Mouse (Mus musculus) lung, adult 2 months (tissue): Measurements from ENCODE around the gene Ush1g.

Experiments
- CTCF ChIP-seq: fragments of 200-500 bp; IDR thresholded peaks from 2 replicates; pipeline ENCODE4 v1.5.1; 2011; ENCODE audit warnings: mild to moderate bottlenecking, low read length, control low read depth; ENCODE audit not compliant: insufficient read depth
- POLR2A ChIP-seq: fragments of 200-500 bp; IDR thresholded peaks from 2 replicates; pipeline ENCODE4 v1.6.1; 2011; ENCODE audit warnings: low read depth, mild to moderate bottlenecking, control low read depth, low read length, borderline replicate concordance; ENCODE audit errors: extremely low read depth

DNA sequence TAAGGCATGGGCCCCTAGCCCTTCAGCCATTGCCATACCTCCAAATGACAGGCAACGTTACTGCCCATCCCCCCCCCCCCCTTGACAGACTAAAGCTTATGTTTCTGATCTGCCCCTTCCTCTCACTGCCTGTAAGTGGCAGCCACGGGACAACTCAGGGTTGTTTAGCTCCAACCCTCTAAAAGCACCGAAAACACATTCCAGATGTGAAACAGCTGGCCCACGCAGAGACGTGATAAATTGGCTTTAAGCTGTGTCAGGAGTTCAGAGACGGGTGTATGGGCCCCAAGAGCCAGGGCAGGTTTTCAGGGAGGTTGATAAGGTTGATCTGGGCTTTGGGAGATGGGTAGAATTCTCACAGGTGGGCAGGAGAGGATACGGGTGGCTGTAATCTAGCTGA, 23.7 kb upstream of the Ush1g start:
- no peak for TF ChIP-seq POLR2A
- TF ChIP-seq CTCF, result no peak
